Mouse (Mus musculus) liver, embryonic 14.5 days (tissue): ENCODE results near the gene Qsox1. TPM values are rescaled to one million over a fixed set of nuclear protein-coding genes. Genes with fewer than 3 reads are reported as not detected.
A peak's percentile ranks its signal among the peaks of the same experiment; 100 is the strongest.

Experiments used
- ATAC-seq: fragments of 200-750 bp; cut with Nextera tagmentation; 2 replicates; pipeline ENCODE4 v1.8.0; 2017; ENCODE audit warnings: moderate number of reproducible peaks, mild to moderate bottlenecking, moderate library complexity; ENCODE audit not compliant: insufficient read depth
- DNase-seq, 3 experiments: peaks; one replicate each; pipeline ENCODE4 v3.0.0-alpha.2; 2012 to 2013; ENCODE audit warnings: low read depth in 3 of 3, low spot score in 3 of 3
- H3K27ac ChIP-seq: fragments of 300-500 bp; sonication (generic); 2 replicates; pipeline ENCODE4 v1.5.1; 2014; ENCODE audit warnings: moderate library complexity, mild to moderate bottlenecking, control low read depth, inconsistent platforms
- H3K27me3 ChIP-seq: fragments of 300-500 bp; sonication (generic); 2 replicates; pipeline ENCODE4 v1.6.1; 2014; ENCODE audit warnings: mild to moderate bottlenecking, low read length, moderate library complexity; ENCODE audit not compliant: control insufficient read depth, insufficient read depth
- H3K36me3 ChIP-seq: fragments of 300-500 bp; sonication (generic); replicated peaks from 2 replicates; pipeline ENCODE4 v1.6.1; 2014; ENCODE audit warnings: low read depth; ENCODE audit not compliant: control insufficient read depth, insufficient read depth
- H3K4me1 ChIP-seq, 2 experiments: fragments of 200-500 bp in 1 of 2; fragments of 300-500 bp in 1 of 2; sonication (generic) in 1 of 2; replicated peaks; 2 replicates each; pipeline ENCODE4 v1.6.1; 2012 to 2014; ENCODE audit warnings: antibody characterized with exemption in 1 of 2, inconsistent platforms in 1 of 2, low read length in 1 of 2; ENCODE audit not compliant: control insufficient read depth in 2 of 2, insufficient read depth in 2 of 2
- H3K4me2 ChIP-seq: fragments of 300-500 bp; sonication (generic); 2 replicates; pipeline ENCODE4 v1.6.1; 2014; ENCODE audit warnings: low read depth, mild to moderate bottlenecking, control low read depth, moderate library complexity
- H3K4me3 ChIP-seq, 2 experiments: fragments of 200-500 bp in 1 of 2; fragments of 300-500 bp in 1 of 2; sonication (generic) in 1 of 2; 2 replicates each; pipeline ENCODE4 v1.5.1; 2012 to 2014; ENCODE audit warnings: low read depth in 2 of 2, low read length in 2 of 2, mild to moderate bottlenecking in 2 of 2, control low read depth in 1 of 2, inconsistent platforms in 1 of 2, moderate library complexity in 1 of 2; ENCODE audit not compliant: insufficient read depth in 1 of 2
- H3K9ac ChIP-seq: fragments of 300-500 bp; sonication (generic); replicated peaks from 2 replicates; pipeline ENCODE4 v1.6.1; 2014; ENCODE audit warnings: mild to moderate bottlenecking, control low read depth, moderate library complexity
- H3K9me3 ChIP-seq: fragments of 300-500 bp; sonication (generic); 2 replicates; pipeline ENCODE4 v1.6.1; 2016; ENCODE audit warnings: low read length, mixed read lengths; ENCODE audit not compliant: control insufficient read depth
- CTCF ChIP-seq: IDR thresholded peaks from 2 replicates; pipeline ENCODE4 v1.5.1; 2016; ENCODE audit warnings: antibody characterized with exemption, low read depth, control low read depth
- EP300 ChIP-seq: IDR thresholded peaks from 2 replicates; pipeline ENCODE4 v1.6.1; 2016; ENCODE audit warnings: antibody characterized with exemption, low read depth
- WGBS: fragments of 180-500 bp; shearing (Covaris S2); extraction: QIAGEN DNeasy Blood & Tissue Kit; methylation state at CpG from one replicate; pipeline ENCODE4 v1.1.7; 2014; ENCODE audit not compliant: insufficient replicate concordance; 5-methylcytosine and 5-hydroxymethylcytosine counted together
- polyA plus RNA-seq, 2 experiments: library from polyadenylated mRNA; depleted of rRNA in 1 of 2; stranded (reverse) in 1 of 2; unstranded in 1 of 2; fragments of >200 nt; fragmentation: Nextera tagmentation in 1 of 2; extraction: Ambion mirVana in 1 of 2; gene quantifications; 2 replicates each; pipeline versions ENCODE4 v1.2.1 to v1.2.3; 2012 to 2014

Qsox1 gene
- polyA plus RNA-seq, 2 experiments, result 11.0 to 16.5 TPM

DNA sequence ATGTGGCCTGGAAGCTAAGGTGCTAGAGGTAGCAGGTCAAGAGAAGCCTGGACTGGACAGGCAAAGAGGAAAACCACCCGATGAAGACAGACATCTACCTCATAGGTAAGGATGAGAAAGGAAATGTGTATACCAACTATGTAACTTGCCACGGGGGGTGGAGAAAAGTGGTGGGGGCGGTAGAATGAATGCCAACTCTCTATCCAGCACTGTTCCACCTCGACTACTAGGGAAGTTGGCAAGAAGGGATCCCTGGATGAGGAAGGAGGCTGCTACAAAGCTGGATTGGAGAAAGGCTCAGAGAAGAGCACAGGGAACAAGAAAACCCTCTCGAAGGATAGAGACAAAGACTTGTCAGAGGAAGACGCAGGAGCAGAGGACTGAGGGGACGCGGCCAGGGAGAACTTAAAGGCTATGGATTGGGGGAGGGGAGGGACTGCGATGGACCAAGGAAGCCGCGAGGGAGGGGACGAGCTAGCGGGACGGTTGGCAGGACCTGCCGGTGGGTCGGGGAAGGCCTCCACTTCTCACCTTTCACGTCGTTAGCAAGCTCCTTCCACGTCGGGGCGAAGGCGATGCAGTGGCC is 601 bp downstream of the Qsox1 start:
- WGBS, result 2% methylated on average over 22 of the region's 22 CpGs
- ATAC-seq, result peak; percentile 45
- Histone ChIP-seq H3K36me3 (no peaks in the 10 kb centered on the region), H3K27ac (peak overlapping the region; percentile 69), H3K9ac (peak overlapping the region; percentile 85), H3K9me3 (no peaks in the 10 kb centered on the region), H3K27me3 (no peaks in the 10 kb centered on the region), H3K4me3 (peak overlapping the region; percentile 66 to 93), H3K4me2 (peak overlapping the region; percentile 83), H3K4me1 (peaks cover 7 to 33% of the 10 kb centered on the region in 2 experiments; a peak in 3 of 4 replicates)
- TF ChIP-seq EP300 (no peak), CTCF (no peak)
- DNase-seq, result peak in 2 of 3 experiments; percentile 25 to 29

DNA sequence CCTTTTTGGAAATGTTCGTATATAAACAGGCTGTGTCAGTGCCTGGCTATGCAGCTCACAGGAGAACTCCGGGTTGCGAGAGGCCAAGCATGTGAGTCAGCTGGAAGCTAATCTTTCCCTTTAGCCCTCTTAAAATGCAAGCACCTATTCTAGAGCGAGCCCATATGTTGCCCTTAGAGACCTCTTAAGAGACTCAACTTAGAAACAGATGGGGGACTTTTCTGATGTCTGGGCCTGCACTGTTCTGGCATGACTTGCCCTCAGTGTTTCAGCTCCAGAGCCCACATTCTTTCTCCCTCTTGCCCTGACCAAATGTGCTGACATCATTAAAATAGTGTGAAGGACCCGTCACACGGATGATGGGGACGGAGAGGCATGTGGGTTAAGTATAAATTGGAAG is 2.1 kb downstream of the Qsox1 start:
- no peaks in the 10 kb centered on the region for H3K9me3 ChIP-seq
- H3K27ac ChIP-seq, result no peak overlapping the region
- no peak overlapping the region for H3K9ac ChIP-seq
- 59% methylated on average over 7 of the region's 7 CpGs for WGBS
- H3K36me3 ChIP-seq, result no peaks in the 10 kb centered on the region
- DNase-seq (no peak), ATAC-seq (no peak)
- H3K4me1 ChIP-seq, result peaks cover 7 to 35% of the 10 kb centered on the region in 2 experiments; a peak in 3 of 4 replicates
- TF ChIP-seq EP300 (no peak), CTCF (no peak)
- H3K4me2 ChIP-seq, result peak overlapping the region; percentile 14
- H3K4me3 ChIP-seq, result no peak overlapping the region
- no peaks in the 10 kb centered on the region for H3K27me3 ChIP-seq

DNA sequence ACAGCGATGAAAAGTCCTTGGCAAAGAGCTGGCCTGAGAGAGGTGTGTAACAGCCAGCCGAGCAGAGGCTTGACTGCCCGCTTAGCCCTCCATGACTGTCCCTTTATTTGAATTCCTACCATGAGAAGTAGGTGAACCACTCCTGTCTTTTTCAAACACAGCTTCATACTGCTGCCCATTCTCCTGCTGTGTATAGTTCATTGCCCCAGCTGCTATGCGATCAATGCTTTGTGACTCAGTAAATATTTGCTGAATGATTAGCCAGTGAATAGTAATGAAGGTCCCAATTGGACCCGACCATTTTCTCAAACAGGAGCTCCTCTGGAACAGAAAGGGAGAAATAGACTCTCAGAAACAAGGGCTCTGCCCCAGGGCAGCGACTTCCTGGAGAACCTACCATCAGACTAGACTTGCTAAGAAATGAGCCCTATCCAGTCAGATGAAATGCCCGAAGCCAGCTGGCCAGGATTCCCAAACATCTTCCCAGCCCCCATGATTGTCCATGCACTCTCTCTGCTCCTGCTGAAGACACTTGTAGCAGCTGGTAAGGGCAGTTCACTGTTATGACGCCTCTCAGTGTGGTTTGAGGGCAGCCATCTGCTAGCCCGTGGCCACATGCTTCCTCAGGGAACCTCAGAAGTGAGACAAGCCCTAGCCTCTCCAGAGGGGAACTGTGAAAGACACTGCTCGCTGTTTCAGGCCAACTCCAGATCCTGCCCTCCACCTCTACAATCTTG is 2.8 kb downstream of the Qsox1 start:
- no peaks in the 10 kb centered on the region for H3K27me3 ChIP-seq
- peaks cover 7 to 35% of the 10 kb centered on the region in 2 experiments; a peak in 3 of 4 replicates for H3K4me1 ChIP-seq
- no peak overlapping the region for H3K4me3 ChIP-seq
- no peak overlapping the region for H3K27ac ChIP-seq
- DNase-seq (no peak), ATAC-seq (no peak)
- H3K9ac ChIP-seq, result no peak overlapping the region
- 51% methylated on average over 10 of the region's 10 CpGs for WGBS
- H3K9me3 ChIP-seq, result no peaks in the 10 kb centered on the region
- TF ChIP-seq CTCF, result no peak
- peak overlapping the region; percentile 14 for H3K4me2 ChIP-seq
- H3K36me3 ChIP-seq, result no peaks in the 10 kb centered on the region

DNA sequence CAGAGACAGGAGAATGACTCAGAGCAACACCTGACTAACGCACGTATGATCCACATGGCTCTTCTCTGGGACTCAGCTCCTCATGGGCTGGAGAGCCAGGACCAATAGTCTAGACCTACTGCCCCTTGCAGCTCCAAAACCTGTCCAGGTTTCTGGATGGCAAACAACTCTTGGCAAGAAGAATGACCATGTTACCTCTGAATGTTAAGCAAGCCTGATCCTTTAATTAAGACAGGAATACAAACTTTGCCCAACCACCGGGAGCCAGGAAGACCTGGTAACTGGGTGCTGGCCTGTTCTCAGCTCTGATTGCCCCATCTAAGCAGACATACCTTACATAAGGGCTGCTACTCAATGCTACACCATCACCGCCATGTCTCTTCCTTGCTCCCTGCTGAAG is 4.4 kb downstream of the Qsox1 start:
- Histone ChIP-seq H3K27me3 (no peaks in the 10 kb centered on the region), H3K36me3 (no peaks in the 10 kb centered on the region), H3K9ac (no peak overlapping the region), H3K4me1 (peaks cover 1 to 24% of the 10 kb centered on the region in 2 experiments; a peak in 3 of 4 replicates), H3K27ac (no peak overlapping the region), H3K4me2 (no peak overlapping the region), H3K4me3 (no peak overlapping the region), H3K9me3 (no peaks in the 10 kb centered on the region)
- DNase-seq, result no peak
- TF ChIP-seq EP300 (no peak), CTCF (no peak)
- ATAC-seq, result no peak
- 86% methylated on average over 4 of the region's 4 CpGs for WGBS

DNA sequence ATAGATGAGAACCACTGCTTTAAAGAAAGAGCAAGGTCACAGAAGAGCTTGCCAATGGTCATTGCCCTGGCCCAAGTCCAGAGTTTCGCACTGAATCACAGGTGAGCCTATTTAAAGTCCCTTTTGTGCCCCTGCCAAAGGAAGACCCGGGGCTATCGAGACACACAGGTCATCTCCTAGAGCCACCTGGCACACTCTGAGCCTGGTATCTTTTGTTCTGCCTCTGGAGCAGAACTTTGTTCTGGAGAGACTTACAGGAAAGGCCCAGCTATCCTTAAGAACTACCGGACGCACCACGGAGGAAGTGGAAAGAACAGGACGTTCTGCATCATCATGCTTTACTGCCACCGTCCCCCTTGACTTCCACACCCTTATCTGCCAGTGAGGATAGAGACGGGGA is 7.1 kb downstream of the Qsox1 start:
- Histone ChIP-seq H3K36me3 (no peaks in the 10 kb centered on the region; the same call in 1 of the 2 replicates), H3K4me3 (no peak overlapping the region), H3K27ac (no peak overlapping the region), H3K27me3 (no peaks in the 10 kb centered on the region), H3K9ac (no peak overlapping the region), H3K9me3 (no peaks in the 10 kb centered on the region), H3K4me2 (no peak overlapping the region), H3K4me1 (peaks cover 0 to 15% of the 10 kb centered on the region in 2 experiments; a peak in 2 of 4 replicates)
- no peak for ATAC-seq
- no peak for TF ChIP-seq EP300
- no peak for TF ChIP-seq CTCF
- WGBS, result 55% methylated on average over 9 of the region's 9 CpGs
- no peak for DNase-seq
